Mouse (Mus musculus) ES-E14 (cell line): Measurements from ENCODE around the gene Atp6v1e2.
A peak's percentile ranks its signal among the peaks of the same experiment; 100 is the strongest.

ENCODE experiments used
- CHD2 ChIP-seq: IDR thresholded peaks from 2 replicates; pipeline ENCODE4 v1.6.1; 2014; ENCODE audit warnings: mild to moderate bottlenecking, low read depth, low read length, inconsistent platforms
- HCFC1 ChIP-seq: IDR thresholded peaks from 2 replicates; pipeline ENCODE4 v1.6.1; 2012; ENCODE audit warnings: low read length, inconsistent platforms, borderline replicate concordance; ENCODE audit not compliant: insufficient read depth
- MAFK ChIP-seq: IDR thresholded peaks from 2 replicates; pipeline ENCODE4 v1.6.1; 2014; ENCODE audit warnings: mild to moderate bottlenecking, low read depth, low read length, inconsistent platforms; ENCODE audit not compliant: insufficient read depth
- ZC3H11A ChIP-seq: IDR thresholded peaks from 2 replicates; pipeline ENCODE4 v1.6.1; 2012; ENCODE audit warnings: low read depth, mild to moderate bottlenecking, inconsistent platforms, low read length, borderline replicate concordance
- ZNF384 ChIP-seq: IDR thresholded peaks from 2 replicates; pipeline ENCODE4 v1.6.1; 2012; ENCODE audit warnings: low read depth, low read length, inconsistent platforms

DNA sequence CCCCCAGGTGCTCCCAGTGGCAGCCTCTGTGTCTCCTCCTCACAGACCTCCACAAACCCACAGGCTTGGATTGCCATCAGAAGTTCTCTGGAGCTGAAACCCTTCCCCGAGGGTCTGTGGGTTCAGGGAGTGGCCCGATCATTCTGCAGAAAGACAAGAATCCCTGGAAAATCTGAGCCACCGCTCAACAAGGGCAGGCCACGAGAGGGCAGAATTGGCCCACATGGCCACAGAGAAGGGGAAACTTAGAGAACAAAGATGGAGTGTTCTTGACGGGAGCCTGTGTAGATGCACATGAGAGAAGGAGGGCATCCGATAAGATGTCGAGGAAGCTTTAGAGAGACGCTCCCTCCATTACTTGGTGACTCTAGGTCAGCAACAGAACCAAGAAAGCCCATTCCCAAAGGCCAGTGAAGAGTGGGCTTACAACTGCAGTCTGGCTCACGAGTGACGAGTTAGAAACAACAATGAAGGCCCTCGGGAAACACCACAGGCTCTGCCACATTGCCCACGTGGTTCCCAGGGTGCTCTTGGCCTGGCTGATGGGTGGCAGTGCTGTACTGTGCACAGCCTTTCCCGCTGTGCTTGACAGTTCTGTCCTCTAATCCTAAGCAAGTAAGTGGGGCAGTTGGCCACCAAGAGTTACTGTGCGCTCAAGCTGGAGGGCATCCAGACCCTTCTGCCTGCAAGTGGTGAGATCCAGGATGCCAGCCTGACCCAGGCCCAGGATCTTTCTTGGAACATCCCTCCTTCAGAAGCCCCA is 37.8 kb downstream of the Atp6v1e2 start:
- TF ChIP-seq CHD2 (no peak), MAFK (no peak), HCFC1 (no peak), ZC3H11A (0 out of 2 replicates have a peak, but pooled peaks have one; percentile 39), ZNF384 (no peak)
